Mouse (Mus musculus): Measurements from ENCODE around the gene Rbfox1.

Gene Rbfox1

DNA sequence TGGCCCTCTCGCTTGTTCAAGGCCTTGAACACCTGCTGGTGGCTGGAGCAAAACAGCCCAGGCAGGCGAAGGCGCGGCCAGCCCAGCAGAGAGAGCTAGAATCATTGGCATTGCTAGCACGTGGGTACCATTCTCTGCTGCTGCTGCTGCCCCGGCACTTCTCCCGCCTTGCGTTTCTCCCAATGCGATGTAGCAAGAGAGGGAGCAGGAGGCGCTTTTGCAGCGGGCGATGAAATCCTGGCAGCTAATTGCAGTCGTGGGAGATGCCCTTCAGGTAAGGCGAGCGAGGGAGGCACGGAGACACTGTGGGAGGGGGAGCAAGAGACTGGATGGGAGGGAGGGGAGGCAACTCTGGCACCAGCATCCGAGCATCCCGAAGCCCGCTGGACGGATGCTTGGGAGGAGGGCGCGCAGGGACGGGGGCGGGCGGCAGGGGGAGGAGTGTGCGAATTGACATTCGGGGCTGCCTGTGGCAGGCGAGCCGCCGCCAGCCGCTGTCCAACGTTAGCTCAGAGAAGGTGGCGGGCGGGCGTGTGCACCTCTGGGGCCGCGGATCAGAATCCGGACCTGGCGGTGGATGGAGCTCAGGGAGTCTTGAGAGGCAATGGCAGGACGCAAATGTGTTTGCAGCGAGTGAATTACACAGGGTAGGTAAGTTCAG, 463.6 kb downstream of the Rbfox1 start:
- no peak for DNase-seq (ENCODE audit: low read depth in 1 of 2, low spot score in 2 of 2)

DNA sequence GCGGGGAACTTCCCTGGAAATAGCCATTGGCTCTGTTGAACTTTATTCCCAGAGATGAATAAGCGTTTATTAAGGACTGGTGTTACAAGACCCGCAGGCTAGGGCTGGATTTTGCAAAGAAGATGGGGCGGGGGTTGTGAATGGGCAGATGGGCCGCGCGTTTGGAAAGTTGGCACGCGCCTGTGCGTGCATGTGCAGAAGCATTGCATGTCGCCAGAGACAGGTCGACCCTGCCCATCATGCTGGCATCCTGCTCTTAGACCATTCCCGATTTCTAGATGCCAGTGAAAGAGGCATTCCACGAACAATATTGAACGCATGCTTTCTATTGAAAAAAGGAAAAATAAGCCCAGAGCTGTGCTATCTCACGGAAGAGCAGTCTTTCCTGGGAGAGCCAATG, 464.2 kb downstream of the Rbfox1 start:
- no peak for DNase-seq (ENCODE audit: low read depth in 1 of 2, low spot score in 2 of 2)

DNA sequence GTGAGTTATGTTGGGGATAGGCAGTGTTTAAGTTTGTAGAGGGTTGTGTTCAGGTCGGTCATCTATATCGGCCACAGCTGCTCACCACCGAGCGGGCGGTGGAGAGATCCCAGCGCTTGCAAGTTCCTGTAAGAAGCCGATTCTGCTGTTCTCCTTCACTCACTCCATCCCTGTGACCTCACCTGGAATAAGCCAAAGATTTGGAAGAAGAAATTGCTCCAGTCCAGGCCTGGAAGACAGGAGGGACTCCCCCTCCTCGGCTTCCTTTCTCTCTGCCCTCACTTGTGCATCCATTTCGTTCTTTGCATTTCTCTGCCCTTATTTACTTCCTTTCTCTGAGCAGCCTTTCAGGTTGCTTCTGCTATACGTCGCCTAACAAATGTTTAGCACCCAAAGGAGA, 465.1 kb downstream of the Rbfox1 start:
- no peak for DNase-seq (ENCODE audit: low read depth in 1 of 2, low spot score in 2 of 2)

GRCm38 (mm10) chr16:6353191-6353590, 468.0 kb downstream of the Rbfox1 start:
- DNase-seq (ENCODE audit: low read depth in 1 of 2, low spot score in 2 of 2) = no peak

GRCm38 (mm10) chr16:6356931-6357330, 471.8 kb downstream of the Rbfox1 start:
- DNase-seq (ENCODE audit: low read depth in 1 of 2, low spot score in 2 of 2) = no peak

DNA sequence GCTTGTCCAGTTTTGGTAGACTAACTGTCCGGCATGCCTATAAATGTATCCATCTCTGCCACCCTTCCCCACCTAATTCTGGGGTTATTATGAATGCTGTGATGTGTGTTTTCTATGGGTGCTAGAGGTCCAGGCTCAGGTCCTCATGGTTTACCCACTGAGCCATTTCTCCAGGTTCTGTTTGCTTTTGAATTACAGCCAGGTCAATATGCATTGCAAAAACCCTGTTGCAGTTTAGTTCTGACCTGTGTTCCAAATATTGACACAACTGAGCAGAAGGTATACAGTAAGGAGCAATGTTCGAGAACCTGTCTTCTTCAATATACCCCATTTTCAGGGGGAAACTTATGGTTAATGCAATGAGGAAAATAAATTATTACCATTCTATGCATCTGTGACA, 480.6 kb downstream of the Rbfox1 start:
- no peak for DNase-seq (ENCODE audit: low read depth in 1 of 2, low spot score in 2 of 2)

DNA sequence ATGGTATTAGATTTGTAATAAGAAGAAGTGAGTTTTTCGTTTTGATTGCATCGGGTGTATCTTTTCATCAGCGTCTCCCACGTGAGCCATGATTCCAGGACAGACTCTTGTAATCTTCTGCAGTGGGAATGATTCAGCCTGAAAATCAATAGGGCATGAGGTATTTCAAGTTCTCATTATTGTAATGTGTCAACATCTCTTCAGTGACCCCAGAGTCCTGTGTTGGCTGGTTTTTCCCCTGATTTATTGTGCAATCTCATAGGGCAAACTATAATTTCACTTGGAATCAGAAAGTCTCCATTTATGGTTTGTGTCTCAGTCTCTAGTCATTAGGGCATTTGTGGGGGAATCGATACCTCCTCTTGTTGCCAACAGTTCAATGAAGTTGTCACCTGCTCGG, 481.5 kb downstream of the Rbfox1 start:
- DNase-seq (ENCODE audit: low read depth in 1 of 2, low spot score in 2 of 2) = no peak

- DNase-seq (ENCODE audit: low read depth in 1 of 2, low spot score in 2 of 2) = no peak
These were observed 495.8 kb downstream of the Rbfox1 start for GRCm38 (mm10) chr16:6380924-6381323.

DNA sequence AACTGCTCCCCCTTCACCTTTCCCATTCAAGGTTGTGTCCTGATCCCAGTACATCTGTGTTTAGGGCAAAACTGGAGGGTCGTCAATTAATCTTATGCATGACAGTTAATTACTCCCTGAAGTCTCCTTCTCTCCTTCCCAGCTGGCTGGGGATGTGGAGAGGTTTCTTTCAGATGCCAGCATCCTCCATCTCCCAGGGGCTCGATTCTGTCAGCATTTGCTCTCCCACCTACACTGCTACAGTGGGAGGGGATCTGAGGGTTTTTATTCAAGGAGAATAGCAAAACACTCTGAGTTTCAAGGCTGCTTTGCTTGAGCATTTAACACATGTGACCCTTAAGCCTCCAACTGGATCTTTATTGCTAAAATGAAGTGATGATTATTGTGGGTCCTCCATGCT, 496.4 kb downstream of the Rbfox1 start:
- no peak for DNase-seq (ENCODE audit: low read depth in 1 of 2, low spot score in 2 of 2)

- no peak for DNase-seq (ENCODE audit: low read depth in 1 of 2, low spot score in 2 of 2)
These were observed 497.6 kb downstream of the Rbfox1 start for GRCm38 (mm10) chr16:6382712-6383111.

- DNase-seq (ENCODE audit: low read depth in 1 of 2, low spot score in 2 of 2) = no peak
These were observed 505.2 kb downstream of the Rbfox1 start for GRCm38 (mm10) chr16:6390278-6390930.

- no peak for DNase-seq (ENCODE audit: low read depth in 1 of 2, low spot score in 2 of 2)
These were observed 511.7 kb downstream of the Rbfox1 start for GRCm38 (mm10) chr16:6396676-6397409.

DNA sequence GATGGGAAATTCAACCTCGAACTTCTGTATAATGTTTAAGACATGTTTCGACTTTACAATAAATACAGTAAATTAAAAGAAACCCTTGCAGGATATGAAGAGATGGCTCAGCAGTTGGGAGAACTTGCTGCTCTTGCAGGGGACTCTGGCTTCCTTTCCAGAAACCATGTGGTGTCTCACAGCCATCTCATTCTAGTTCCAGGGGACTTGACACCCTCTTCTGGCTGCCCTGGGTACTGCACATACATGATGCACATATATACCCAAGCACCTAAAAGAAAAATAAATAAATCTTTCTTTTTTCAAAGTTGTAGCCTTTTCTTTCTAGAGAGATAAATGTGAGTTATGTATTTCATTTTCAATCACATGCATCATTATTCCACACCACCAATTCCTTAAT, 512.5 kb downstream of the Rbfox1 start:
- no peak for DNase-seq (ENCODE audit: low read depth in 1 of 2, low spot score in 2 of 2)

DNA sequence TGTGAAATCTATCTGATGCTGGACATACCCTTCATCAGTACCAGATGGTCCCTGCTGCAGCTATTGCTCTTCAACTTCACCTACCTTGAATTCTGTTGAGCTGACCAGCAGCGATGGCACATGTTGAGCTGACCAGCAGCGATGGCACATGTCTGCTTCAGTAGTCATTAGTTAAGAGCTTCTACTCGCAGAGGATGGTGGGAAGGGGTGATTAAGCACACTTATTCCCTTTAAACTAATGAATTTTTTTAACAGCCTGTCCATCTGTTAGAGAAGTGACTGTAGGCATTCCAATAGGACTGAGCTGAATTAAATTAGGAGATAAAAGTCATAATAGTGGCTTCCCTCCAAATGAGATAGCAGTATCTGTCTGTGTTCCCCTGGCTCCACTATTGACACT, 517.7 kb downstream of the Rbfox1 start:
- no peak for DNase-seq (ENCODE audit: low read depth in 1 of 2, low spot score in 2 of 2)

DNA sequence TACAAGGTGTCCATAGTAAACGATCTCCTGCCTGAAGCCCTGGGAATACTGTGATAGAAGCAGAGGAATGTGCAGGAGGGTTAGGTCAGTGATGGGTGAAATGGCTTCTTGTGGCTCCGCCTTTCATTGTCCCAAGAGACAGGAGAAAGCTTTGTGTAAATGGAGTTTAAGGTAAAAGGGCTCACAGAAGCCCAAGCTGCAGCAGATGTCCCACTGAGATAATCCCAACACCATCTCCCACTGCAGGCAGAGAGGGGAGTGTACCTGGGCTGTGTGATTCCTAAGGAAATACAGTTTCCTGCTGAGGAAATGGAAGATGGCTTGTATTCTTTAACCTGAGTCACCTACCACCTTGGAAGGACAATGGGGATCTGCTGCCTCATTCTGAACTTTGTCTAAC, 529.7 kb downstream of the Rbfox1 start:
- no peak for DNase-seq (ENCODE audit: low read depth in 1 of 2, low spot score in 2 of 2)

DNA sequence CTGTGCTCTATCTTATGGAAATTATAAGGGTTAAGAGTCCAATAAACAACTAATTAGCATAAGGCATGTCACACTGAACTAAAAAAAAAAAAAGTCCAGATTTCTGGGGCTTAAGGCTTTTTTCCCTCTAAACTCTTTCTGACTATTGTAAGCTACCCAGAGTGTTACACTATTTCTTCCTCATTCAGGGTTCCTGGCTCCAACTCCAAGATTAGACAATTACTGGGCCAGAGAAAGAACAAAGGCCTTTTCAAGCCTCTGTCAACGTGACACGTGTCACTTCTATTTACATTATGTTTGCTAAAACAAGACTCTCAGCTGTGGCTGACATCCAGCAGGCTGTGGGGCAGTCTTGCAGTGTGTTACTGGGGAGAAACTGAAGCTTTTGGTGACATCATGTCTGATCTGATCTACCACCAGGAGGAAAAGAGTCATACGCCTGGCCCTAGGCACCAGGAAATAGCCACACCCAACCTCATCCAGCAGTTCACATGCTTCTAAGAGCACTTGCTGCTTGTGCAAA, 536.5 kb downstream of the Rbfox1 start:
- no peak for DNase-seq (ENCODE audit: low read depth in 1 of 2, low spot score in 2 of 2)

- no peak for DNase-seq (ENCODE audit: low read depth in 1 of 2, low spot score in 2 of 2)
These were observed 538.8 kb downstream of the Rbfox1 start for GRCm38 (mm10) chr16:6423878-6424409.

- DNase-seq (ENCODE audit: low read depth in 1 of 2, low spot score in 2 of 2) = no peak
These were observed 539.6 kb downstream of the Rbfox1 start for GRCm38 (mm10) chr16:6424738-6425137.

GRCm38 (mm10) chr16:6427292-6428281, 542.4 kb downstream of the Rbfox1 start:
- no peak for DNase-seq (ENCODE audit: low read depth in 1 of 2, low spot score in 2 of 2)

DNA sequence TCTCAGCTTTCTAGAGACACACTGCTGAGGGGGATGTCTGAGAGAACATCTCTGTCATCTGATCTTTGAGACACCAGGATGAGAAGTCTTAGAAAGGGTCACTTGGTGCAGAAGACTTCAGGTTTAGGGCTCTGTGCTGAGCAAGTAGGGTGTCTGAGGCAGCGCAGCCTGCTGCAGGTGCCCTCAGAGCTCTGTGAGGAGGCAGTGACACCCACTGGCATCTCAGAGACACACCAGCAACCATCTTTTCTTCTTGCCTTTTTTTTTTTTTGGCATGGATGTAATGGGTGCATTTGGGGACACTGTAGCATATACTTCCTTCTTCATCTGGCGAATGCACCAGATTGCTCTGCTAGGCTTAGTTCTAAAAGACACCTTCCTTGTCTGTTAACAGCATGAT, 545.8 kb downstream of the Rbfox1 start:
- DNase-seq (ENCODE audit: low read depth in 1 of 2, low spot score in 2 of 2) = no peak

DNA sequence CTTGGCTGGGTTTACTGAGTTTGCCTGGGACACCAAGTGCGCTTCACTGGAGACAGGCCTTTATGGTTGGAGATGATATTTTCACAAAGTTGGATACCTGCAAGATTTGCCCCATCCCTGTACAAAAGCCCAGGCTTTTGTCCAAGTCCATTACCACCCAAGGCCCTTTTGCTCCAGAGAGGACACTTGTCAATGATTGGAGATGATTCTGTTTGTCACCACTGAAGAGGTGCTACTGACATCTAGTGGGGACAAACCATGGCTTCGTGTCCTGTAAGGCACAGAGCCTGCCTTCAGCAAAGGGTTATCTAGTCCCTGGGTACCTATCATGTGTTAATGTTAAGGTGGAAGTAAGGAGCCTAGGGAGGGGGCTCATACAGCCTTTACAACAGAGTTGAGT, 551.3 kb downstream of the Rbfox1 start:
- no peak for DNase-seq (ENCODE audit: low read depth in 1 of 2, low spot score in 2 of 2)

Measured in monocyte, adult 2 months (primary cell).